Mouse (Mus musculus): ENCODE data around the gene Rasgrf2. TPM values are rescaled to one million over a fixed set of nuclear protein-coding genes. Genes with fewer than 3 reads are reported as not detected.
"Not testable (repeated sequence)": the region's sequence is repeated elsewhere in the genome, so short reads cannot be mapped to it uniquely, and the experiment has no call there.

Gene Rasgrf2
- 1 to 10 TPM; 3.9 to 8.8 (median 5.3) TPM for total RNA-seq (2022)

- DNase-seq (ENCODE audit: low spot score in 2 of 2): no peak
Observed at GRCm38 (mm10) chr13:92131384-92132150, at the start of gene Rasgrf2. Gene Rasgrf2, minus strand, starts transcription at chr13:92131656.

- DNase-seq (ENCODE audit: low spot score in 2 of 2): not testable (repeated sequence)
Observed at GRCm38 (mm10) chr13:92172686-92173085, 41.2 kb upstream of the Rasgrf2 start.

- DNase-seq (ENCODE audit: low spot score in 2 of 2): no peak
Observed at GRCm38 (mm10) chr13:92150551-92150950, 19.1 kb upstream of the Rasgrf2 start.

- no peak for DNase-seq (ENCODE audit: low spot score in 2 of 2)
Observed at GRCm38 (mm10) chr13:92148858-92149257, 17.4 kb upstream of the Rasgrf2 start.

- DNase-seq (ENCODE audit: low spot score in 2 of 2): no peak
Observed at GRCm38 (mm10) chr13:92134792-92135191, 3.3 kb upstream of the Rasgrf2 start.

GRCm38 (mm10) chr13:92132599-92132998 lies 1.1 kb upstream of the Rasgrf2 start:
- no peak for DNase-seq (ENCODE audit: low spot score in 2 of 2)

GRCm38 (mm10) chr13:92130994-92131383 lies 467 bp downstream of the Rasgrf2 start:
- DNase-seq (ENCODE audit: low spot score in 2 of 2): no peak

- DNase-seq (ENCODE audit: low spot score in 2 of 2): no peak
Observed at GRCm38 (mm10) chr13:92129877-92130276, 1.6 kb downstream of the Rasgrf2 start.

- no peak for DNase-seq (ENCODE audit: low spot score in 2 of 2)
Observed at GRCm38 (mm10) chr13:92125902-92126301, 5.6 kb downstream of the Rasgrf2 start.

GRCm38 (mm10) chr13:92119623-92120022 lies 11.8 kb downstream of the Rasgrf2 start:
- no peak for DNase-seq (ENCODE audit: low spot score in 2 of 2)

GRCm38 (mm10) chr13:92114076-92114475 lies 17.4 kb downstream of the Rasgrf2 start:
- DNase-seq (ENCODE audit: low spot score in 2 of 2): no peak

GRCm38 (mm10) chr13:92108237-92108636 lies 23.2 kb downstream of the Rasgrf2 start:
- no peak for DNase-seq (ENCODE audit: low spot score in 2 of 2)

- DNase-seq (ENCODE audit: low spot score in 2 of 2): no peak
Observed at GRCm38 (mm10) chr13:92104259-92104658, 27.2 kb downstream of the Rasgrf2 start.

- no peak for DNase-seq (ENCODE audit: low spot score in 2 of 2)
Observed at GRCm38 (mm10) chr13:92098484-92098883, 33.0 kb downstream of the Rasgrf2 start.

GRCm38 (mm10) chr13:92095131-92096090 lies 36.0 kb downstream of the Rasgrf2 start:
- no peak for DNase-seq (ENCODE audit: low spot score in 2 of 2)

- DNase-seq (ENCODE audit: low spot score in 2 of 2): no peak
Observed at GRCm38 (mm10) chr13:92093712-92094290, 37.7 kb downstream of the Rasgrf2 start.

- DNase-seq (ENCODE audit: low spot score in 2 of 2): no peak
Observed at GRCm38 (mm10) chr13:92073111-92073510, 58.3 kb downstream of the Rasgrf2 start.

GRCm38 (mm10) chr13:92068651-92069050 lies 62.8 kb downstream of the Rasgrf2 start:
- DNase-seq (ENCODE audit: low spot score in 2 of 2): no peak

GRCm38 (mm10) chr13:92067831-92068230 lies 63.6 kb downstream of the Rasgrf2 start:
- DNase-seq (ENCODE audit: low spot score in 2 of 2): no peak

GRCm38 (mm10) chr13:92053748-92054147 lies 77.7 kb downstream of the Rasgrf2 start:
- no peak for DNase-seq (ENCODE audit: low spot score in 2 of 2)

- no peak for DNase-seq (ENCODE audit: low spot score in 2 of 2)
Observed at GRCm38 (mm10) chr13:92053001-92053400, 78.5 kb downstream of the Rasgrf2 start.

GRCm38 (mm10) chr13:92051216-92051615 lies 80.2 kb downstream of the Rasgrf2 start:
- DNase-seq (ENCODE audit: low spot score in 2 of 2): no peak

Measured in gastrocnemius, adult 8-10 months (tissue).